Mouse (Mus musculus): ENCODE measurements around the gene Lmo7. TPM values are rescaled to one million over a fixed set of nuclear protein-coding genes. Genes with fewer than 3 reads are reported as not detected.

Gene Lmo7
- total and polyA plus RNA-seq, 2 experiments from 2014 or later, result 3.0 to 8.1 TPM

GRCm38 (mm10) chr14:101869145-101869544, 139.4 kb downstream of the Lmo7 start:
- Histone ChIP-seq H3K9me3 (ENCODE audit: low read length) (no peaks in the 10 kb centered on the region), H3K4me3 (ENCODE audit: low read depth, low read length) (no peak overlapping the region), H3K4me1 (ENCODE audit: insufficient read depth, low read length) (no peaks in the 10 kb centered on the region), H3K27ac (ENCODE audit: low read depth, low read length) (no peak overlapping the region), H3K36me3 (ENCODE audit: insufficient read depth, low read length) (no peaks in the 10 kb centered on the region), H3K9ac (replicated peaks; ENCODE audit: low read length, poor library complexity, severe bottlenecking) (no peak overlapping the region), H3K4me2 (ENCODE audit: low read depth, low read length, poor library complexity, severe bottlenecking) (no peak overlapping the region), H3K27me3 (ENCODE audit: insufficient read depth, low read length) (no peaks in the 10 kb centered on the region)
- DNase-seq (ENCODE audit: low spot score) (no peak), ATAC-seq (ENCODE audit: low FRiP score) (no peak)
- WGBS, result 82% methylated on average over 6 of the region's 6 CpGs
- no peak for TF ChIP-seq CTCF (IDR thresholded peaks at IDR 0.05)

- no peak overlapping the region for H3K4me2 ChIP-seq (ENCODE audit: low read depth, low read length, poor library complexity, severe bottlenecking)
- no peaks in the 10 kb centered on the region for H3K9me3 ChIP-seq (ENCODE audit: low read length)
- H3K27me3 ChIP-seq (ENCODE audit: insufficient read depth, low read length), result no peaks in the 10 kb centered on the region
- ATAC-seq (ENCODE audit: low FRiP score) (no peak), DNase-seq (ENCODE audit: low spot score) (no peak)
- no peaks in the 10 kb centered on the region for H3K4me1 ChIP-seq (ENCODE audit: insufficient read depth, low read length)
- H3K9ac ChIP-seq (replicated peaks; ENCODE audit: low read length, poor library complexity, severe bottlenecking), result no peak overlapping the region
- H3K4me3 ChIP-seq (ENCODE audit: low read depth, low read length), result no peak overlapping the region
- H3K36me3 ChIP-seq (ENCODE audit: insufficient read depth, low read length), result no peaks in the 10 kb centered on the region
- H3K27ac ChIP-seq (ENCODE audit: low read depth, low read length), result no peak overlapping the region
- 84% methylated on average over 4 of the region's 4 CpGs for WGBS
- no peak for TF ChIP-seq CTCF (IDR thresholded peaks at IDR 0.05)
Measured at GRCm38 (mm10) chr14:101869661-101870060, 139.9 kb downstream of the Lmo7 start.

DNA sequence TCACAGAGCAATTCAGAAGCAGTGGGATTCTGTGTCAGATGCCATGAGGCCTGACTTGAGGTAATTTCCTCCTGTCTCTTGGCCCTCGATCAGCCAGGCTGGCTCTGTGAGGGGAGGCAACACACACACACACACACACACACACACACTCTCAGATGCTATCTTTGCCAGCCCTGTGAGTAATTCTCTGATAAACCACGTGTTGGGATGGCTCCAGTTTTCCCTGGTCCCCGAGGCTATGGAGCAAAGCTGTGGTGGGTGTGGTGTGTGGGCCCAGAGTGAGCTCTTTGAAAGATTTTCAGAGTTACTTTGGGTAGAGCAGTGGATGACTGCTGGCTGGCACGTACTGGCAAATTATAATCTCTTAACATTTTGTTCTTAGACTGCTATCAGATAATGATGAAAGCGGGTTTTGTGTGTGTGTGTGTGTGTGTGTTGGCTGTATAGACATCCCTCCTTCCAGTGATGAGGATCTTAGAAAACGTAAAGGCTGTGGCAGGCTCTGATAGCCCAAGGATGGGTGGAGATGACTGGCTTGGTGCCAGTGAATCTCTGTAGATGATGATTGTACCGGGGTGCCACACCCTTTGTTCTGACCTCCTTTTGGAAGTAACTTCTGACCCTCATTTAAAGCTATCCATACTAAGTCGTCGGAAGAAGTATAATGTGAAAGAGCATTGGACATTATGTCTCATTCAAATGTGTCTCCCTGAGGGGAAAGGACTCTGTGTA, 140.6 kb downstream of the Lmo7 start:
- Histone ChIP-seq H3K27me3 (ENCODE audit: insufficient read depth, low read length) (no peaks in the 10 kb centered on the region), H3K4me2 (ENCODE audit: low read depth, low read length, poor library complexity, severe bottlenecking) (no peak overlapping the region), H3K27ac (ENCODE audit: low read depth, low read length) (no peak overlapping the region), H3K9ac (replicated peaks; ENCODE audit: low read length, poor library complexity, severe bottlenecking) (no peak overlapping the region), H3K4me3 (ENCODE audit: low read depth, low read length) (no peak overlapping the region), H3K4me1 (ENCODE audit: insufficient read depth, low read length) (no peaks in the 10 kb centered on the region), H3K36me3 (ENCODE audit: insufficient read depth, low read length) (no peaks in the 10 kb centered on the region), H3K9me3 (ENCODE audit: low read length) (no peaks in the 10 kb centered on the region)
- WGBS, result 75% methylated on average over 9 of the region's 9 CpGs
- no peak for ATAC-seq (ENCODE audit: low FRiP score)
- DNase-seq (ENCODE audit: low spot score), result peak; percentile 5
- no peak for TF ChIP-seq CTCF (IDR thresholded peaks at IDR 0.05)

GRCm38 (mm10) chr14:101872846-101873245, 143.1 kb downstream of the Lmo7 start:
- Histone ChIP-seq H3K4me2 (ENCODE audit: low read depth, low read length, poor library complexity, severe bottlenecking) (no peak overlapping the region), H3K4me3 (ENCODE audit: low read depth, low read length) (no peak overlapping the region), H3K9me3 (ENCODE audit: low read length) (no peaks in the 10 kb centered on the region), H3K27ac (ENCODE audit: low read depth, low read length) (no peak overlapping the region), H3K4me1 (ENCODE audit: insufficient read depth, low read length) (no peaks in the 10 kb centered on the region), H3K36me3 (ENCODE audit: insufficient read depth, low read length) (no peaks in the 10 kb centered on the region), H3K9ac (replicated peaks; ENCODE audit: low read length, poor library complexity, severe bottlenecking) (no peak overlapping the region), H3K27me3 (ENCODE audit: insufficient read depth, low read length) (no peaks in the 10 kb centered on the region)
- 87% methylated on average over 3 of the region's 3 CpGs for WGBS
- ATAC-seq (ENCODE audit: low FRiP score) (no peak), DNase-seq (ENCODE audit: low spot score) (no peak)
- no peak for TF ChIP-seq CTCF (IDR thresholded peaks at IDR 0.05)

GRCm38 (mm10) chr14:101878346-101879049, 148.7 kb downstream of the Lmo7 start:
- Histone ChIP-seq H3K36me3 (ENCODE audit: insufficient read depth, low read length) (no peaks in the 10 kb centered on the region), H3K27me3 (ENCODE audit: insufficient read depth, low read length) (no peaks in the 10 kb centered on the region), H3K4me2 (ENCODE audit: low read depth, low read length, poor library complexity, severe bottlenecking) (no peak overlapping the region), H3K4me3 (ENCODE audit: low read depth, low read length) (no peak overlapping the region), H3K4me1 (ENCODE audit: insufficient read depth, low read length) (no peaks in the 10 kb centered on the region), H3K27ac (ENCODE audit: low read depth, low read length) (no peak overlapping the region), H3K9me3 (ENCODE audit: low read length) (no peaks in the 10 kb centered on the region), H3K9ac (replicated peaks; ENCODE audit: low read length, poor library complexity, severe bottlenecking) (no peak overlapping the region)
- WGBS, result 83% methylated on average over 8 of the region's 8 CpGs
- no peak for TF ChIP-seq CTCF (IDR thresholded peaks at IDR 0.05)
- ATAC-seq (ENCODE audit: low FRiP score), result no peak
- DNase-seq (ENCODE audit: low spot score), result no peak

- Histone ChIP-seq H3K9ac (replicated peaks; ENCODE audit: low read length, poor library complexity, severe bottlenecking) (no peak overlapping the region), H3K4me3 (ENCODE audit: low read depth, low read length) (no peak overlapping the region), H3K36me3 (ENCODE audit: insufficient read depth, low read length) (no peaks in the 10 kb centered on the region), H3K4me2 (ENCODE audit: low read depth, low read length, poor library complexity, severe bottlenecking) (no peak overlapping the region), H3K4me1 (ENCODE audit: insufficient read depth, low read length) (no peaks in the 10 kb centered on the region), H3K27ac (ENCODE audit: low read depth, low read length) (no peak overlapping the region), H3K9me3 (ENCODE audit: low read length) (no peaks in the 10 kb centered on the region), H3K27me3 (ENCODE audit: insufficient read depth, low read length) (no peaks in the 10 kb centered on the region)
- WGBS, result 37% methylated on average over 7 of the region's 7 CpGs
- ATAC-seq (ENCODE audit: low FRiP score), result no peak
- DNase-seq (ENCODE audit: low spot score), result no peak
- TF ChIP-seq CTCF (IDR thresholded peaks at IDR 0.05), result 0 out of 2 replicates have a peak, but pooled peaks have one; percentile 3
Measured at GRCm38 (mm10) chr14:101879050-101879694, 149.4 kb downstream of the Lmo7 start.

Data from midbrain, postnatal 0 days (tissue).